Mouse (Mus musculus) heart, postnatal 0 days (tissue): ENCODE data around the gene Ankrd42. TPM values are rescaled to one million over a fixed set of nuclear protein-coding genes. Genes with fewer than 3 reads are reported as not detected.

Experiments
- ATAC-seq: fragments of 200-750 bp; cut with Nextera tagmentation; 2 replicates; pipeline ENCODE4 v1.8.0; 2017; ENCODE audit warnings: low read depth, moderate number of reproducible peaks, moderate library complexity; ENCODE audit not compliant: insufficient read depth
- DNase-seq: peaks from one replicate; pipeline ENCODE4 v3.0.0-alpha.2; 2016; ENCODE audit warnings: low spot score
- H3K27ac ChIP-seq: fragments of 300-500 bp; sonication (generic); 2 replicates; pipeline ENCODE4 v1.5.1; 2014; ENCODE audit warnings: low read depth, mild to moderate bottlenecking
- H3K27me3 ChIP-seq: fragments of 300-500 bp; sonication (generic); 2 replicates; pipeline ENCODE4 v1.6.1; 2014; ENCODE audit warnings: low read length, mixed read lengths; ENCODE audit not compliant: control insufficient read depth, insufficient read depth
- H3K36me3 ChIP-seq: fragments of 300-500 bp; sonication (generic); replicated peaks from 2 replicates; pipeline ENCODE4 v1.6.1; 2014; ENCODE audit warnings: low read length, mixed read lengths; ENCODE audit not compliant: control insufficient read depth, insufficient read depth
- H3K4me1 ChIP-seq: fragments of 300-500 bp; sonication (generic); 2 replicates; pipeline ENCODE4 v1.6.1; 2014; ENCODE audit warnings: antibody characterized with exemption; ENCODE audit not compliant: control insufficient read depth, insufficient read depth
- H3K4me2 ChIP-seq: fragments of 300-500 bp; sonication (generic); 2 replicates; pipeline ENCODE4 v1.6.1; 2014; ENCODE audit warnings: low read depth, mild to moderate bottlenecking, low read length, moderate library complexity
- H3K4me3 ChIP-seq: fragments of 300-500 bp; sonication (generic); 2 replicates; pipeline ENCODE4 v1.5.1; 2014; ENCODE audit warnings: low read depth, low read length
- H3K9ac ChIP-seq: fragments of 300-500 bp; sonication (generic); replicated peaks from 2 replicates; pipeline ENCODE4 v1.6.1; 2014; ENCODE audit warnings: low read depth, low read length, mixed read lengths
- H3K9me3 ChIP-seq: fragments of 300-500 bp; sonication (generic); replicated peaks from 2 replicates; pipeline ENCODE4 v1.6.1; 2016; ENCODE audit warnings: low read length; ENCODE audit not compliant: control insufficient read depth
- CTCF ChIP-seq: IDR thresholded peaks from 2 replicates; pipeline ENCODE4 v1.5.1; 2016; ENCODE audit warnings: antibody characterized with exemption, control low read depth, low read depth
- EP300 ChIP-seq: IDR thresholded peaks from 2 replicates; pipeline ENCODE4 v1.6.1; 2016; ENCODE audit warnings: antibody characterized with exemption, low read depth
- WGBS: fragments of 180-500 bp; shearing (Covaris S2); extraction: QIAGEN DNeasy Blood & Tissue Kit; methylation state at CpG from one replicate; pipeline ENCODE4 v1.1.7; 2014; 5-methylcytosine and 5-hydroxymethylcytosine counted together
- polyA plus RNA-seq: library from polyadenylated mRNA; unstranded; fragments of >200 nt; fragmentation: Nextera tagmentation; extraction: Ambion mirVana; gene quantifications from 2 replicates; pipeline ENCODE4 v1.2.1, GENCODE M21; 2015
- total RNA-seq: library from RNA; depleted of rRNA; stranded (reverse); fragments of >200 nt; gene quantifications from 2 replicates; pipeline ENCODE4 v1.2.3, GENCODE M21; 2014; ENCODE audit warnings: low replicate concordance

The Ankrd42 gene
- total and polyA plus RNA-seq, 2 experiments from 2014 or later = 1.5 to 1.6 TPM

DNA sequence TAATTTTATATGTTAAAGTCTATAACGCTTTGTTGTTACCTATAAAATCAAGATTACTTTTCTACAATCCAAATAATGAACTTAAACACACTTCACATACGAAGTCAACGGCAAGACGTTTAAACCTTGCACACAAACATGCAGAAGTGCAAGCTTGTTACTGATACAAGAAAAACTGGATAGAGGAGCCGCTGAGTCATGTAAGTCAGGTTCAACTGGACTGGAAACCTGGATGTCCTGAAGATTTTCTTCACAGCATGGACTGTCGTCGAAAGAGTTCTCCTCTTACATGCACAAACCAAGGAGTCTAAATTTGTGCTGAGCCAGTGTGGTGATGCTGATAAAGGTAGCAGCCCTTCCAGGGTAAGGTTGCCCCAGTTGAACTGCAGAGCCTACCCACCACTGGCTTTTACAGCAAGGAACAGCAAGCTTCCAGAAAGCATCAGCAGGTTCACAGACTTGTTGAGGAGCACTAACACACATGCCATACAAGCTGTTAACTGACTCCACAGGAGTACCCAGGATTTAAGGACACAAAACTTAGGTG, 29.4 kb upstream of the Ankrd42 start:
- TF ChIP-seq EP300 (no peak), CTCF (no peak)
- peaks cover 9% of the 10 kb centered on the region for H3K36me3 ChIP-seq
- no peaks in the 10 kb centered on the region for H3K27me3 ChIP-seq
- H3K4me2 ChIP-seq = peak overlapping the region; percentile 90
- peak overlapping the region; percentile 2; the same call in 1 of the 2 replicates for H3K4me3 ChIP-seq
- peaks cover 13% of the 10 kb centered on the region for H3K4me1 ChIP-seq
- DNase-seq = no peak
- H3K9ac ChIP-seq = no peak overlapping the region
- H3K27ac ChIP-seq = no peak overlapping the region
- 61% methylated on average over 7 of the region's 7 CpGs for WGBS
- no peaks in the 10 kb centered on the region for H3K9me3 ChIP-seq
- no peak for ATAC-seq

DNA sequence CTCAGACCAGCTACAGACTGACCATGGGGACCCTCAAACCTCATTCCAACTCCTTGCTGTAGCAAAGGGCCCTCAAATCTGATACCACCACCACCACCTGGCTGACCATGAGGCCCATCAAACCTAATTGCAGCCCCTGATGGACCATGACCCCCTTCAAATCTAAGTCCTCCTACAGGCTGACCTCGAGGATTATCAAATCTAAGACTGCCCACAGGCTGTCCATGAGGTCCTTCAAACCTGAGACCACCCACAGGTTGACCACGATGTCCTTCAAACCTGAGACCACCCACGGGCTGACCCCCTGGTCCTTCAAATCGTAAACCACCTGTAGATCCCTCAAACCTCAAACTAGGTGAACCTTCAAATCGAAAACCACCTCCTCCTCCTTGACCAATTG, 21.1 kb upstream of the Ankrd42 start:
- Histone ChIP-seq H3K4me3 (no peak overlapping the region), H3K9ac (no peak overlapping the region), H3K9me3 (0 out of 2 replicates have a peak, but pooled peaks cover 3% of the 10 kb centered on the region), H3K4me1 (peaks cover 3% of the 10 kb centered on the region), H3K4me2 (no peak overlapping the region), H3K27ac (no peak overlapping the region), H3K36me3 (peaks cover 65% of the 10 kb centered on the region), H3K27me3 (no peaks in the 10 kb centered on the region)
- no peak for DNase-seq
- TF ChIP-seq CTCF (no peak), EP300 (no peak)
- 95% methylated on average over 5 of the region's 5 CpGs for WGBS
- no peak for ATAC-seq

GRCm38 (mm10) chr7:92656386-92656785, 19.4 kb upstream of the Ankrd42 start:
- H3K27ac ChIP-seq = no peak overlapping the region
- H3K9me3 ChIP-seq = 0 out of 2 replicates have a peak, but pooled peaks cover 3% of the 10 kb centered on the region
- no peak for DNase-seq
- H3K36me3 ChIP-seq = peaks cover 59% of the 10 kb centered on the region
- H3K4me2 ChIP-seq = no peak overlapping the region
- no peaks in the 10 kb centered on the region for H3K27me3 ChIP-seq
- WGBS = 56% methylated on average over 2 of the region's 2 CpGs
- no peak for TF ChIP-seq CTCF
- no peak for TF ChIP-seq EP300
- ATAC-seq = no peak
- H3K4me3 ChIP-seq = no peak overlapping the region
- H3K4me1 ChIP-seq = peaks cover 3% of the 10 kb centered on the region
- no peak overlapping the region for H3K9ac ChIP-seq

DNA sequence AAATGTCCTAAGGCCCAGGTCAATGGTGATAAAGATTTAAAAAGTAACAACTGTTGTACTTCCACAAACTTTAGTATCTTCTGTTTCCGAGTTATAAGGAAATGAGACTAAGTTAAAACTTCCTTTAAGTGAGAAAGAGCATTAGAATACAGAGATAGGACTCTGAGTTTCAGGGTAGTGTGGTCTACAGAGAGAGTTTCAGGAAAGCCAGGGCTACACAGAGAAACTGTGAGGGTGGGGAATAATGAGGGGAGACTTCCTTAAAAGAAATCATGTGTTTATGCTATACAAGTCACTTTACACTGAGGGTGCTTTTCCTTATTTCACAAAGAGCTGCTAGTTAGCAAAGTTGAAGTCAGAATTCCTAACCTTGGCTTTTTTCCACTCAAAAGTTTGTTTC, 16.4 kb upstream of the Ankrd42 start:
- DNase-seq (no peak), ATAC-seq (no peak)
- peaks cover 3% of the 10 kb centered on the region for H3K4me1 ChIP-seq
- no peak overlapping the region for H3K4me2 ChIP-seq
- H3K9me3 ChIP-seq = 0 out of 2 replicates have a peak, but pooled peaks cover 3% of the 10 kb centered on the region
- no peak overlapping the region for H3K9ac ChIP-seq
- H3K27ac ChIP-seq = no peak overlapping the region
- 59% methylated on average over 1 of the region's 1 CpGs for WGBS
- no peak overlapping the region for H3K4me3 ChIP-seq
- H3K36me3 ChIP-seq = peaks cover 42% of the 10 kb centered on the region
- H3K27me3 ChIP-seq = no peaks in the 10 kb centered on the region
- no peak for TF ChIP-seq EP300
- TF ChIP-seq CTCF = no peak

GRCm38 (mm10) chr7:92647790-92648189, 10.8 kb upstream of the Ankrd42 start:
- Histone ChIP-seq H3K4me3 (no peak overlapping the region), H3K9me3 (no peaks in the 10 kb centered on the region), H3K27me3 (no peaks in the 10 kb centered on the region), H3K4me2 (no peak overlapping the region), H3K36me3 (peaks cover 38% of the 10 kb centered on the region), H3K27ac (no peak overlapping the region), H3K4me1 (no peaks in the 10 kb centered on the region), H3K9ac (no peak overlapping the region)
- WGBS = 81% methylated on average over 7 of the region's 7 CpGs
- TF ChIP-seq CTCF (no peak), EP300 (no peak)
- DNase-seq (no peak), ATAC-seq (no peak)

DNA sequence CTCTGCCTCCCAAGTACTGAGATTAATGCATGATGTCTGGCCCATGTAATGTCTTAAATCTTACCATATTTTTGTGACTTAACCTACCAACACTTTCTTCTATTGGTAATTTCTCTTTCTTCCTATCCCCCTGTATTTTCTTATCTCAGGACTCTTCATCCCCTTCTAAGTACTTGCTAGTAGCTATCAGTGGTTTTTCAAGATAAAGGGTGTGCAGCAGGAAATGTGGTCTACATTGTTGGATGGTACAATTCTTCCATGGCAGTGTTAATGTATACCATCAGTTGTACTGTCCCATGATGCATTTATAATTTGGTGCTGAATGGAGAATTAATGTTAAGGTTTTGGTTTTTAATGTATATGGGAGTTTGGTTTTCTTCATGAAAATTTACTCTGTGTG, 5.4 kb upstream of the Ankrd42 start:
- no peaks in the 10 kb centered on the region for H3K27me3 ChIP-seq
- no peak overlapping the region for H3K4me3 ChIP-seq
- no peak for ATAC-seq
- no peak for TF ChIP-seq CTCF
- H3K36me3 ChIP-seq = peaks cover 37% of the 10 kb centered on the region
- no peak overlapping the region for H3K9ac ChIP-seq
- DNase-seq = no peak
- H3K27ac ChIP-seq = no peak overlapping the region
- no peak overlapping the region for H3K4me2 ChIP-seq
- H3K4me1 ChIP-seq = peaks cover 7% of the 10 kb centered on the region
- no peaks in the 10 kb centered on the region for H3K9me3 ChIP-seq
